Mouse (Mus musculus): ENCODE results near the gene Ttc25.

Gene Ttc25

DNA sequence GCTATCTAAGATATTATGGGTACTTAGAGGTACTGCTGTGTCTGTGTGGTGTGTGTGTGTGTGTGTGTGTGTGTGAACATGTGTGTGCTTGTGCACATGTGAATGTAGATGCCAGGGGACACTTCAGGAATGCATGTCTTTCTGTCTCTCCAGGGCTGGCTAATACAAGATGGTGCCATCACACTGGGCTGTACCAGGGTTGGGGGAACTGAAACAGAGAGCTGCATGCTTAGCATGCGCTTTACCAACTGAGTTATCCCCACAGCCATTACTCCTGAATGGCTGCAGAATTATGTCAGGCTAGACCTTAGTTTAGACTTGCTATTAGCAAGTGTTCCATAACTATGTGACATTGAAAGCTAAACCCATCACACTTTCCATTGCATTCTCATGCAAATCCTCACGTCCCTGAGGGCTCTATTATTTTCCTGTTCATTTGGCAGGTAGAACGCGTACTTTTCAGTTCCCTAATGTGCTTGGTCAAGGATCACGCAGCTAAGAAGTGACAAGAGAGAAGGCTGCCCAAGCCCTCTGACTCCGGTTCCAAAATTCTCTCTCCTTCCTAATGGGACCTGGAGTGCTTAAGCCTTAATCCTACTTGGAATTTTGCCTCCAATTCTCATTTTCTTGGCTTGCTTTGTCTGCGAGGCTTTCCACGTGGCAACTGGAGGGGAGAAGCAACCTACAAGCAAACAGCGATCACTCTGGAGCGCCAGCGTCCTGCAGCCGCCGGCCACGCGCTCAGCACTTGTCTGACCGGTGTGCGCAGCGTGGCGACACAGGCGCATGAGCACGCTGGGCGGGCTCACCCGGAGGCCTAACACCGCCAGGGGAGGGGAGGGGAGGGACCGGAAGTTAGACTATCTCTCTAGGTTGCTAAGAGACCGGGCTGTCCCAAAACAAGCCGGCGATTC is at the start of gene Ttc25:
Gene Ttc25, plus strand, starts transcription at position 776 of the 914 bp plus-strand sequence.
- peak; percentile 80 for DNase-seq (ENCODE audit: low read depth, low spot score)

DNA sequence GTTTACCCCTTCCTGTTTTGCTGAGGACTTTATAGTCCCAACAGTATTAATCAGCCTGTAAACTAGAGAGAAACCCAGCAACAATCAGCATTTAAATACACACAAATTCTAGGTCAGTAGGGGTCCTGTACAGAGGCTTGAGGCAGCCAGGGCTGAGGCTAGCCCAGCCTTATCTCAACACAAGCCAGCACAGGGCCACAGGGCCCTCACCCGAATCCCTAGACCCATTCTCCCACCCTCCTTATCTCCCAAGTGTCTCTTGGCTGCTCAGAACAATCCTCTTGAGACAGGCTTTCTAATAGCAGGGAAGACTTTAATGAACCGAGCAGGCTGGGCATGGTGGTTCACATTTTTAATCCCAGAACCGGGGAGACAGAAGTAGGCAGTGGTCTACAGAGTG is 45.2 kb upstream of the Ttc25 start:
- no peak for DNase-seq (ENCODE audit: low read depth, low spot score)

DNA sequence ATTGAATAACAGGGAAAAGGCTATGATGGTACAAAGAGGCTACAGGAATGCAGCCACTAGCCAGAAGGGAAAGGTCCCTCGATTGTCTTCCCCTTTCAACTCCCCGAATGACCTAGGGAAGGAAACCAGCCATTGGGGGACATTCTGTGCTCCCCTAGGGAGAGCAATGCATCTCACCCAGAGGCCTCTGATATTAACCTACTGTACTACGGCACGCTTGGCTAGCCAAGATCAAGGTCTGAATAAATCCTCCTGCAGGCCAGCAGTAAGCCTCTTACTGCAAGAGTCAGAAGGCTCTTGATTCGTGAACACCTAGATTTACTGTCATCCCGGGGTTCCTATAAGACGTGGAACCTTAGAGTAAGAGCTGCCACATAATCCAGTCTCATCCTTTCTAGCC is 44.8 kb upstream of the Ttc25 start:
- DNase-seq (ENCODE audit: low read depth, low spot score) = peak; percentile 39

DNA sequence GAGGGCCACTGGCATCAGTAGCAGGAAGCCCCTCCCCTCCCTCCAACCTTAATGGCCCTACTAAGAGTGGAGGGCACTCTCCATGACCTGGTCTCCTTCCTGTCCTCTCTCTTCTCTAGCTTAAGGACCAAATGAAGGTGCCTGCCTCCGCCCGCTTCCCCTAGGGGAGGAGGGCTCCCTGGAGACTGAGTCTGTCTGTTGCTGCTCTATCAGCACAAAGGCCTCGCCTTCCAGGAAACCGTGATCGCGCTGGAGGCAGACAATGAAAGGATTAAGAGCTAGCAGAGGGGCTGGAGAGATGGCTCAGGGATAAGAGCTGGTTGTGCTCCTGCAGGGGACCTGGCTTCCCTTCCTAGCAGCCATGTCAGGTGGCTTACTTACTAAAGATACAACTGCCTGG is 44.1 kb upstream of the Ttc25 start:
- DNase-seq (ENCODE audit: low read depth, low spot score) = no peak

DNA sequence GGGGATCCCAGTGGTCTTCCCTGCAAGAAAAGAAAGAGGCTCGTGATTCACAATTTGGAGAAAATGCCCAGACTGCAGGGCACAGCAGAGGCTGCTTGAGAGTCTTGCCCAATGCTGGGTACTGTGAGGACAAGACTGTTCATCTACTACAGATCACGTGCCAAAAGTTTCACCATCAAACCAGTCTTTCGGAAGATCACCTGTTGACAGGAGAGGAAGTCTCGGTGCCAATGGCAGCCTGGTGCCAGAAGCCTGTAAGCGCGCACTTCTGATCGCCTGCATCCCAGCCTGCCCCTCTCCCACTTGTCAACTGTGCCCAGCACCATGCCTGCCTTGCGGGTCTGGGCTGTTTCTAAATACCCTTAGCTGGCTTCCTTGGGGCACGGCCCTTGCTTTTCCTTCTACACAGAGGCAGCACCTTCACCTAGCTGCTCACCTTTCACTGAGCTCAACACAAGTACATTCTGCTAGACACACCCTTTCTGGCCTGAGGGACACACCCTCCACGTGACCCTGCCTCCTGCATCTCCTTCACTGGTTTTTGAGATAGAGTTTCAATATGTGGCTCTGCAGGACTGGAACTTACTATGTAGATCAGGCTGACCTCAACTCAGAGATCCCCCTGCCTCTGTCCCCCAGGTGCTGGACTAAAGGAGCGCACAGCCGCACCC is 40.3 kb upstream of the Ttc25 start:
- DNase-seq (ENCODE audit: low read depth, low spot score) = no peak

DNA sequence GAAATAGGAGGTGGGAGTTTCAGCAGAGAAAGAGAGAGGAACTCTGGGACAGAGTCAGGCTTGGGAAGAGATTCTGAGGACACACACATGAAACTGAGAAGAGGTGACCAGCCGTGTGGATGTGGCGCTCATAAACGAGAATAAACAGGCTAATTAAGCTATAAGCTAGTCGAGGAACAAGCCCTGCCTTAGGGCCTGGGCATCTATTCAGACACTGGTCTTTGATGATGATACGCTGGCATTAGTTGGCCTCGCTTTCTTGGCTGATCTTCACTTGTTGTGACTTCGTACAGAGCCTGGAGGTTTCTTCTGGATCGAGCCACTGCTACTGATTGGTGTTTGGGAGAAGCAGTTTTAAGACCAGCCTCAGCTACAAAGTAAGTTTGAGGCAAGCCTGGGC is 39.4 kb upstream of the Ttc25 start:
- no peak for DNase-seq (ENCODE audit: low read depth, low spot score)

DNA sequence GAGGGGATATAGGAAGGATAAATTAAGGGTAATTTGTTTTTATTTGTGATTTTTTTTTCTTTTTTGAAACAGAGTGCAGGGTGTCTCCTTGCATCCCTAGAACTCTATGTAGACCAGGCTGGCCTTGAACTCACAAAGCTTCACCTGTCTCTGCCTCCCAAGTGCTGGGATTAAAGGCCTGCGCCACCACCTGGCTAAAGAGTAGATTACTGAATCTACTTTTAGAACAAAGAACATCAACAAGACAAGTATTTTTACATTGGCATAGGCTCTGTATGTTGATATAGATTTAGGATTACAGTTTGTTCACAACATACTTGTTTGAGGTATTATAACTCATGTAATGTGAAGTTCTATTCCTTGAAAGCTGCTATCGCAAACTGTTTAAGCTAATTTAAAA is 34.9 kb upstream of the Ttc25 start:
- no peak for DNase-seq (ENCODE audit: low read depth, low spot score)

DNA sequence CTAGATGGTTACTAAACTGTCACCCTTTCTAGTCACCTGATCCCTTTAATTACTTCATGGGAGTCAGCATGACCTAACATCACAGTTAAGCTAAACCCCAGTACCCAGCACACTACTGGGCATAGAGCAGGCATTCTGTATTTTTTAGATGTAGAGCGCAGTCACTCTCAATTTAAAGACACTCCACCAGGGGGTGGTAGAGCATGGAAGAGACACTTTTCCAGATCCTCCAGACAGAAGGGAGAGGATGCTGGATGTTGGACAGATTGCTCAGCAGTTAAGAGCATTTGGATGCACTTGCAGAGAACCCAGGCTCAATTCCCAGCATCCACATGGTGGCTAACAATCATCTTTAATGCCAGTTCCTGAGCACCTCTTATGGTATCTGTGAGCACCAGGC is 33.0 kb upstream of the Ttc25 start:
- peak; percentile 34 for DNase-seq (ENCODE audit: low read depth, low spot score)

DNA sequence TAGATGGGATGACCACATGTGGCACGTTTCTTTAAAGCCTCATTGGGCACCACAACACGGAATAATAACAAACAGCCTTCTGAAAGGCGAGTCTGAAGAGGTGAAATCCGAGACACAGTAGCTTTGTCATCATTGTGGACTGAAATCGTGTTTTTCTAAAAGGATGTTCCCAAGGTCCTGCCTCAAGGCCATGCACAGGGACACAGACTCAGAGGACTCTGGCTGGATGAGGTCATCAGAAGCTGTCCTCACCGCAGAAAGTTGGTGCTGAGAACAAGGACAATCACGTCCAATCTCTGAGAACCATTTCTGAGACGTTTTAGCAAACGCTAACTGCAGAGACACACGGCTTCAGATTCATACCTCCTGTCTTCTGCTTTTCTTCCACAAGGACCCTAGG is 31.7 kb upstream of the Ttc25 start:
- no peak for DNase-seq (ENCODE audit: low read depth, low spot score)

DNA sequence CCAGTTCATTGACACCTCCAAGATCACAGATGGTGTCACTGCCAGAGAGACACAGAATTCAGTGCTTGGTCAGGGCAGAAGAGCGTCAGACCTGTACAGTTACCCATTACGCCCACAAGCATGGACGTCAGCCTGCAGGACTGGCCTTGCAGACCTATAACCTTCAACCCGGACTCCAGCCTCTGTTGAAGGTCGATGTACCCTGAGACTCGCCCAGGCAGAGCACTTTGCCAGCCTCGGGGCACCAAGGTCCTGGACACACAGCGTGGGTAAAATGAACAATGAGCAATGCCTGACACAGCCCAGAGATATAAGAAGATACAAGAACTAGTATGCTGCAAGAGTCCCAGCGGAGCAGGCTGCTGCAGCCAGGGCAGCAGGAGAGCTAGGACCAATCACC is 30.3 kb upstream of the Ttc25 start:
- DNase-seq (ENCODE audit: low read depth, low spot score) = no peak

DNA sequence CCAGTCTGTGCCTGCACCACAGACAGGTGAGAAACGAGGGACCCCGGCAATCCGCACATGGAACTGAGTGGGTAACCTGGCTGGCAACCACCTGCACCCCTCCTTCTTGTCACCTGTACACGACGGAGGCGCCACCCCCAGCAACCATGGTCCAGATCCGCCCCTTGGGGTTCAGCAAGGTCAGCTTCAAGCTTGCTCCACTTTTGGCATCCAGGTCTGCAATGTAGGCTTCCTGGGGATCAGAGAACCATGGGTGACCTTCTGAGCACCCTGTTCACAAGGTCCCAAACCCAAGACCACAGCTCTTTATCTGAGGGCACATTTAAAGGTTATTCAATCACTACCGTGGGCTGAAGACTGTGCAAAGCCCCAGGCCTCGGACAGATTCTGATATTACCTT is 29.6 kb upstream of the Ttc25 start:
- DNase-seq (ENCODE audit: low read depth, low spot score) = no peak

DNA sequence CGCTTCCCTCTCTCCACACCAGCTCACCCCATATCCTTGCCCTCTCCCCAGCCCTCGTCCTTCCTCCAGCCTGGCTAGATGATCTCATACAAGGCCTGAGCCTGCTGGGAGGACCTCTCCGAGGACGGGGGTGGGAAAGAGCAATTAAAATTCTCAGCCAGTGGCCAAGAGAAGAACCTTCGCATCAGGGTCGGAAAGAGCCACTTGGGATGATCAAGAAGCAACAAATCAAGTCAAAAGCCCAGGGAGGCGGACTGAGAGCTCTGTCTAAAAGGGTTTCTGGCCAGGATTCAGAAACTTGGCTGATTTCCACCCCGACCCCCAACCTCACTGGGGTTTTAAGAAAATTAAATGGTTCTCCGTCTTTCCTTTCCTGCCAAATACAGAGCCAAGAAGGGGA is 29.1 kb upstream of the Ttc25 start:
- DNase-seq (ENCODE audit: low read depth, low spot score) = no peak

DNA sequence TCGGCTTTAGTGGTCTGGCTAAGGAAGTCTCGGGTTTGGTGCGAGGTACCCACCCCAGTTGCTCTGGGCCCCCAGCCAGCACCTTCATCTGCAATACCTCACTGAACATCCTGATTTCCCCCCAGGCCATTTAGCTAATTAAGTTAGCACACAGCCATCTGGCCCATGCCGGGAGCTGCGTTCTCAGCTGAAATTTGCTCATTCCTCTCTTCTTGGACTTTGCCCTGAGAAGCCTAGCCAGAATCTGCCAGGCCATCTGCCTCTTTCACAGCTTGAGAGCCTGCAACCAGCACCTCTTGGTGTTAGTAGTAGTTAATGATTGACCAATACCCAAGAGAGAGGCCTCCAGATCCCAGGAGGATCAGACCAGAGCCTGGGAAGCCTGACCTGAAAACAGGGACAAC is 27.2 kb upstream of the Ttc25 start:
- DNase-seq (ENCODE audit: low read depth, low spot score) = no peak

DNA sequence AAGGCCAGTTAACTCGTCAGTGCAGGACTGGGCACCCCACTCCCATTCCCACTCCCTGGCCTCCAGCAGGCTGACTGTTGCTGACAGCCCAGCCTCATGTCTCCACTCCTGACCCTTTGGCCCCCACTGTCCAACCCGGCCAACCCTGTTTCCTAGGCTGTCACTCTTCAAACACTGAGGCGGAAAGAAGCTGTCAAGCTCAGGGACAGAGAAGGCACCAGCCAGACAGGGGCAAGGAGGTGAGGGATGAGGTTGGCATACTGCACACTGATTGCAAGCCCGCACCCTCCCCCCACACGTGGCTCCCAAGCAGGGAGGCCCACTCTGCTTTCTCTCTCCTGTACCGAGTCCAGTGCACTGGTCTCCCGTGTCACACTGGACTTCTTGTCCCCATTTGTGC is 26.2 kb upstream of the Ttc25 start:
- no peak for DNase-seq (ENCODE audit: low read depth, low spot score)

DNA sequence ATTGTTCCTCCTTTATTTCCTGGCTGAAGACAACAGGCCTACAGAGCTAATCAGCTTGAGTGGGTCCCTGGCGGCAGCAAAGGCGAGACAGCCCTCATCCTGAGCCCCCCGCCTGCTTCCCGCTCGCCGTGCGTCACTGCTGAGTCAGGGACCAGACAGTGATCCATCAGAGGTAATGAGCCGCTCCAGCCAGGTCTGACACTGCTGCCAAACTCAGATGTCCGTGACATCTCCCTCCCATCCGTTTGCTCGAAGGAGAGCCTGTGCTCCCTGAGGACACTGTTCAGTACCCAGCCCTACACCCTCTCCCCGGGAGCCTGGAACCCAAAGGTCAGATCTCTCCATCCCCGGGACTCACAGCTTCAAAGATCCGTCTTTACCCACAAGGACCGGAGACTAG is 24.6 kb upstream of the Ttc25 start:
- DNase-seq (ENCODE audit: low read depth, low spot score) = no peak

DNA sequence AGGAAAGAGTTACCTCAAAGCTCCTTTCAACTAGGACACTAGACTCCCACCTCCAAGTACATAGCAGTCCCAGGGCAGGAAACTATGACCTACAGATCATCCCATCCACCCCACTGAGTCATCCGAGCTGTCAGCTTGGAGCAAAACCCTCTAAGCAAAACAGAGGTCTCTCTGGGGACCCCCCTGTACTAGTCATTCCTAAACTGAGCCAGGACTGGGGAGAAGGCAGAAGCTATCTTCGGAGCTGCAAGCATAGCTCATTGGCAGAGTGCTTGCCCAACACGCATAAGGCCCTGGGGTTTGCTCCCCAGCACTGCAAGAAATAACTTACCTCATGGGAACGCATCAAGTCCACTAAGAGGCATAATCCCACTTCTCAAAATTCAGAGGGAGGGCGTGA is 21.0 kb upstream of the Ttc25 start:
- no peak for DNase-seq (ENCODE audit: low read depth, low spot score)

DNA sequence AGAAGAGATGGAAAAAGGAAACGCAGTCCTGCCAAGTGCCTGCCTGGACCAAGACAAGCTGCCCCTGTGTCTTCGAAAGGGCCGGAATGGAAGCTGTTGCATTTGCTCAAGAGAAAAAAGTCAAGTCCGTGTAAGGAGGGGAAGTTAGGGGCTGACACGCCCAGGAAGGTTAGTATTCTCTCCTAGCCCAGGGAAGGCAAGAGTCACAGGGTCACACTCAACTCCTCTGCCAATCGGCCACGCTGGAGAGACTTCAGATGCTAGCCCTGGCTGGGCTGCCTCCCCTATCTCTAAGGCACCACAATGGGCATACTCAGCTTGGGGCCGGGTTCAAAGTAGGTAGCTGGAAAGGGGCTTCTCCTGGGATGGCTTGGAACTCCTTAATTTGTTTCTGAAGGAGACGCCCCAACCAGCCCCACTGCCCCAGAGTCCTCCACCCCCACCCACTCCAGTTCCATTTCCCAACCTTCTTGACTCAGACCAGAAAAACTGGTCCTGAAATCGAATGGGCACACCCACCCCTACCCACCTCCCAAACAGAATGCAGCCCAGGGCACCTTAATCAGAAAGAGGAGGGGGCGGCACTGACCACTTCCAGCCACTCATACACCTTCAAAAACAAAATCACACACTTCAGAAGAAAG is 20.3 kb upstream of the Ttc25 start:
- no peak for DNase-seq (ENCODE audit: low read depth, low spot score)

DNA sequence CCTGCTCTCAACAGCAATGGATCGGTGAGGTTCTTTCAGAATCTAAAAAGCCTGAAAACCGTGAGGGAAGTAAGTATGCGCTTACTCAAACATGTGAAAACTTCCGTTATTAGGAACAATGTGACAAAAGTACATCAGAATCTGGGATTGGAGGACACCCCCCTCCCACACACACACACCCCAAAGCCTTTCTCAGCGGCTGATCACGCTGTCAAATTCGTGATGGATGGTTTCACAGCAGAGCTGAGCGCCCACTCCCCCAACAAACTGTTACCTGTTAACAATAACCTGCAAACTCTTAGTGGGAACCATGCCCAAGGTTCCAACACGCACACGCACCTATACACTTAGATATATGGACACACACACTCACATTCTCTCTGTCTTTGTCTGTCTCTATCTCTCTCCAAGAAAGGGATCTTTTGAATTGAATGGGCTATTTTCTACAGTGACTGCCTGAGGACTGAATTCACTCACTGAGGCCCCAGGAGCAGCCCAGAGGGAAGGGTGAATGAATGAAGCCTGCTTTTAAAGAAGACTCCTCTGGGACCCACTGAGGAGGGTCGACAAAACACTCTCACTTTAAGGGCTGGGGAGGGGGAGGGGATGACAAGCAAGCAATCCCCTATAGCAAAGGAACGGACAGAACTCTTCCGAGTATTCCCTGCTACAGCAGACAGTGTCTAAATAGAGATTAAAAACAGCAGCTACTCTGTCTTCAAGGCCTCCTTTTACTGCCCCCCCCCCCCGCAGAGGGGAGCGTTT is 19.2 kb upstream of the Ttc25 start:
- DNase-seq (ENCODE audit: low read depth, low spot score) = no peak

DNA sequence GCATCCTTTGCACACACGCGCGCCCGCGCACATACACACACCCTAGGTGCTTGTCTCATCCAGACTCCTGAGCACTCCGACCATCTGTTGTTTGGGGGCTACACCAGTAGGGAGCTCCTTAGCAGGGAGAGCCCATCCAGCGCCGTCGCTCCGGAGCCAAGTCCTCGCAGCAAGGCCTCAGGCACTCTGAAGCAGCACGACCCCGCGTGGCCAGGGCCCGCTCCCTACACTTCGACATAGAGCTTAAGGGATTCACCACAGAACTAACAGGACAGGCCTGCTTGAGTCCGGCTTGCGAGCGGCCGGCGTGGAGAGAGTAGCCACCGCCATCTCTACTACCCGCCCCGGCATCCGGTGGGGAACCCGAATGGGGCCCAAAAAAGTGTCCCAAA is 18.3 kb upstream of the Ttc25 start:
- DNase-seq (ENCODE audit: low read depth, low spot score) = no peak

DNA sequence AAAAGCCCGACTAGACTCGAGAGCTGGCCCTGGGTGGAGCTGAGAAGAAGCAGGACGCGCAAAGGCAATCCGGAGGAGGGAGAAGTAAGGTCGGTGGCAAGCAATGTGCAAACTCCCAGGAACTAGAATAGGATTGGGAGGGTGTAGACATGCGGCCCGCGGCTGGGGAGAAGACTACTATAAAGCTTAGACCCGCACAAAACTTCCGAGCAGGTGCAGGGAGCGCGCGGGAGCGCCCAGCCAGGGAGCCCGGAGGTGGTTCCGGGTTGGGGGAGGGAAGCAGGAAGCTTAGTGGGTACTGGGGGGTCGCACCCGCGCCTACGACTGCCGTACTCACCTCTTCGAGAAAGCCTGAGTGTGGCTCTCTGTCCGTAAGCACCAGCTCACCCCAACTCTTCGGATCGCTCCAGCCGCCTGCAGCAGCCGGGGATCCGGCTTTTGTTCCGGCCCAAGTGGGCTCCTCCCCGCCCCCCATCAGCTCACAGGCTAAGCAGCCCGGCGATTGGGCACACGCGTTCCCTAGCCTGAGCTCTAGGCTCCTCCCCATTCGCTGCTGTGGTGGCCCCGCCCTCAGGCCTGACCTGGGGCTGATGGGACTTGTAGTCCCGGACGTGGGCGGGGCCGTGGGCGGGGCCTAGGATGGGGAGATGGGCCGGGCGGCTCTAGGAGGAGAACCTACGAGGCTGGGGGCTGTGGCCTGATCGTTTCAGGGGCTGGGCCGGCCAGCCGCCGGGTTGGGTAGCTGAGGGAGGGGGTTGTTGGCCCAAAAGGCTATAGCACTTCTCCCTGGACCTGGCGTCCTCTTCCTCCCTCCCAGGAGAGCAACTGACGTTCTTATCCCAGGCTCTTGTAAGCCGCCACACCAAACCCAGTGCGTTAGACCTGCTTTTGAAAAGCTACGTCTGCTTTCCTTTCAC is 17.7 kb upstream of the Ttc25 start, which contains the start of gene Acly:
Gene Acly, minus strand, starts transcription at position 543 of the 917 bp plus-strand sequence.
- DNase-seq (ENCODE audit: low read depth, low spot score) = peak; percentile 98

All from retina, postnatal 7 days (tissue).